Mouse (Mus musculus): ENCODE data around the gene Ptgfrn. TPM values are rescaled to one million over a fixed set of nuclear protein-coding genes. Genes with fewer than 3 reads are reported as not detected.

Ptgfrn gene
- total RNA-seq, 2 experiments from 2014 or later, result 49.4 to 49.5 TPM

GRCm38 (mm10) chr3:101047586-101048275 is 62.3 kb downstream of the Ptgfrn start:
- peak; percentile 25 to 43 for DNase-seq (ENCODE audit: low spot score in 2 of 2)

GRCm38 (mm10) chr3:101045431-101045830 is 64.6 kb downstream of the Ptgfrn start:
- no peak for DNase-seq (ENCODE audit: low spot score in 2 of 2)

DNA sequence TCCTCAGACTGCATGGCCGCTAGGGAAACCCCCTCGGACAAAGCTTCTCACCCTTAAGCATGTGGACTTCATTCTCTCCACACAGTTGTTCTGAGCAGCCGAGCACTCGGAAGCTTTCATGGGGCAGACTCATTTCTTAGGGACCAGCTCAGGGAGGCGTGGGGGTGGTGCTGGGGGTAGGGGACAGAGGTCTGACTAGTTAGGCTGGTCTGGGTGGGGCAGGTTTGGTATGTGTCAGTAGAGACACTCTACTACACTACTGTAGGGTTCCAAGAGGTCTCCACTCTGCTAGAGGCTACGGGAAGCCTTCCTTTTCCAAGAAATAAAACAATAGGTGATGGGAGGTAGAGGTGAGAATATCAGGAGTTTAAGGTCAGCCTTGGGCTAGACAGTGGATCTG is 65.4 kb downstream of the Ptgfrn start:
- DNase-seq (ENCODE audit: low spot score in 2 of 2), result no peak

DNA sequence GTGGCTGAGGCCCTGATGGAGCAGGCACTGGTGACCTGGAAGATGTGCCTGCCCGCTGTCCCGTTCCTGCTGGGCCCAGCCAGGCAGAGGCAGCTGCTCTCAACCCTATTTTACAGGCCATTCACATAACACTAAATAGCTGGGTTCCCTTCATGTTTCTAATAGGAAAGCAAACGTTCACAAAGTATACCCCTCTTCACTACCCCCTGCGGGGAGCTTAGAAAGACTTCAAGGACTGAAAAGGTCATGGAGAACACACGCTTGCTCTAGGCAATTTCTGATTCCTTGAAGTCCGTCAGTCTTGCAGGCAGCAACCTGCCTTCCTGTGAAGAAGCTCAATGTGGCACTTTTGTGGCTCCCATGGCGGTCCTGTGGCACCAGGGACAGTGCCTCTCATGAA is 68.1 kb downstream of the Ptgfrn start:
- no peak for DNase-seq (ENCODE audit: low spot score in 2 of 2)

DNA sequence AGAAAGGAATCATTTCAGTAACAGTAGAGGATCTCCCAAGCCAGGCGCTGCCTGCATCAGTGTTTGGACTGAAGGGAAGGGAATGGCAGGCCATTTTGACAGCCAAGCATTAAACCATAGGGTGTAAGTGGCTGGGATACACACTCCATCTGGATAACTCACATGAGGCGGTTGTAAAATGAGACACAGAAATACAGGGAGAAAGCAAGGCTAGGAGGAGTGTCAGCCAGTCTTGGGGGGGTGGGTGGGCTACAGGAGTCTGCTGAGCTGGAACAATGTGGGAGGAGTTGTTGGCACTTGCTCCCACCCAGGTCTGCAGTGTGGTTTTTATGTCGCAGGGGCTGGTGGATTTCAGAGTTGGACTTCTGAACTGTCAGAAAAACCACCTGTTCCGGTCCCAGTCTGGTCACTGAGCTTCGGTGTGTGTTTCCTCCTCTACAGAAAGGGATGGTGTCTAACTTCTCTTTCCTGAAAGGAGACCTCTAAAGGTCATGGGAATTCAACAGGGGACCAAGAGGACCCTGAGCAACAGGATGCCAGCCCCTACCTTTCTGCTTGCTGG is 72.0 kb downstream of the Ptgfrn start:
- no peak for DNase-seq (ENCODE audit: low spot score in 2 of 2)

- no peak for DNase-seq (ENCODE audit: low spot score in 2 of 2)
Measured at GRCm38 (mm10) chr3:101036001-101036400, 74.1 kb downstream of the Ptgfrn start.

DNA sequence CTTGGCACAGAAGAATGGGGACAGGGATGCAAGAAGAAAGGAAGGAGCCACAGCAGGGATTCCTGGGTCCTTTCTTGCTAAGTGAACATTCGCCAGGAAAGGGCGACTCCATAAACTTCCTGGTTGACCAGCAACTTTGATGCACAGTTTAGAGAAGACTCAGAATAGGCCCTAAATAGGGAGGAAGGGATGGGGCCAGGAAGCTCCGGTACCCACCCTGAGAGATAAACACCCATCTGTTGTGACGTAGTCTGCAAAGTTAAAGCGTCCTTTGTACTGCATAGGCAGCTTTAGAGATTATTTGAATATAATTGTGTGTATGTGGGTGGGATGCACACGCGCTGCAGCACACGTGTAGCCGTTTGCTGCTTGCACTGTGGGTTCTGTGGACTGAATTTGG is 75.6 kb downstream of the Ptgfrn start:
- no peak for DNase-seq (ENCODE audit: low spot score in 2 of 2)

GRCm38 (mm10) chr3:101033644-101034043 is 76.4 kb downstream of the Ptgfrn start:
- no peak for DNase-seq (ENCODE audit: low spot score in 2 of 2)

DNA sequence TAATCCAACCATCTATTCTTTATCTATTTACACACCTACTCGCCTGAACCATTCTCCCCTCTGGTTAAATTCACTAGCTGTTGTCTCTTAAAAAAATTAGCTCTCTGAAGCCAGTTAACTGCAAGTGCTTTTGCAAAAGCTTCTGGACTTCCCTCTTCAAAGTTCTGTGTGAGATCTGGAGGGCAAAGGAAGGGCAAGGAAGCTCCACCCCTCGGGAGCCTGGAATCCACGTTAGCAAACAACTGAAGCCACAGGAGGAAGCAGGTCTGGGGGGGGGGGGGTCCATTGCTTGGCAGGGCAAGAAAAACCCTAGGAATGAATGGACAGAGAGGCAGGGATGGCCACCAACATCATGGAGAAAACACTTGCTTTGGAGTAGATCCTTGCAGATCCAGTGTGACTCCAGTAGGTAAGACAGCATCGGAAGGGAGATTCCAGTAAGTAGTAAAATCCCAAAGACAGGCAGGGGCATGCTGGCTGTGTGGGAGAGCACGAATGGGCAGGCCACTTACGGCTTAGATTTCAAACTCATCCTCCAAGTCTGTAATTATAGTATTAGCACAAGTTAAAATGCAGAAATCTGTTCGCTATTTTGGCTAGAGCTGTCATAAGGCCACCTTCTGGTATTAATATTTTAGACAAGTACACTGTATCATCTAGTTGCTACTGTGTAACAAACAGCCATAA is 78.5 kb downstream of the Ptgfrn start:
- no peak for DNase-seq (ENCODE audit: low spot score in 2 of 2)

- no peak for DNase-seq (ENCODE audit: low spot score in 2 of 2)
Measured at GRCm38 (mm10) chr3:101030630-101031029, 79.4 kb downstream of the Ptgfrn start.

GRCm38 (mm10) chr3:101029339-101029738 is 80.7 kb downstream of the Ptgfrn start, which contains the start of gene Cd101:
Cd101 (minus strand) TSS chr3:101029556.
- no peak for DNase-seq (ENCODE audit: low spot score in 2 of 2)

GRCm38 (mm10) chr3:101026741-101027140 is 83.3 kb downstream of the Ptgfrn start:
- DNase-seq (ENCODE audit: low spot score in 2 of 2), result no peak

DNA sequence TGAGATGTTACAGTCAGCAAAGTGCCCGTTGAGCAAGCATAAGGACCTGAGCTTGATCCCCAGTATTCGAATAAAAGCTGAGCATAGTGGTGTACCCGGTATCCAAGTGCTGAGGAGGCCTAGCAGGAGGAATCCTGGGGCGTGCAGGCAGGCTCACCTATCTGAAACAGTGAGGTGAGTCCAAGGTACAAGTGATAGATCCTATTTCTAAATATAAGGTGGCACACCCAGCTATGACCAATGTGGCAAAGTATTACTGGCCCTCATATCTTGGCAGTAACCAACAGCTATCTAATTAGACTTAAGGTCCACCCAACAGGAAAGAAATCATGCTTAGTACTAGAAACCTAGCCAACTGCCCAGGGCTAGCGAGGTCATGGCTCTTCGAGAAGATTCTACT is 87.1 kb downstream of the Ptgfrn start:
- DNase-seq (ENCODE audit: low spot score in 2 of 2), result no peak

DNA sequence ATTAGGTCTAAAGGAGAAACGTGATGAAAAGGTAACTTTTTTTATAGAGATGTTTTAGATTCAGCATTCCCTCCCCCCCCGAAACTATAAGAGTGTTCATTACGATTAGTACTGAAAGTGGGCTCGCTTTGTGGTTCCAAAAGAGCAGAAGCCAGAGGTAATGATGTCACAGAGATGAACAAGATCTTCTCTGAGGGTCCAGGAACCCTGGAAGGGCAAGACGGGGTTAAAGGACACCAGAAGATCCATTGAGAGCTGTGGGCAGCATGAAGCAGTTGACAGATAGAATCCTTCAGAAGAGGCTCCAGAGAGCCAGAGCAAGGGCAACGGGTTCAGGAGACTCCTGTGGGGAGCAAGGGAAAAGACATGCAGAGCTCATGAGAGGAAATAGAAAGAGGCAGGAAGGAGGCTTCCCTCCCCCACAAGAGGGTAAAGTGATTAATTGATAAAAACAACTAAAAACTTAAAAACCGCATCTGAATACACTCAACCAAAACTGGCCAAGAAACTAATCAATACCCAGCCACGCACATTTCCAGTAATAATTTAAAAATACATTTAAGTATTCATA is 88.5 kb downstream of the Ptgfrn start:
- no peak for DNase-seq (ENCODE audit: low spot score in 2 of 2)

DNA sequence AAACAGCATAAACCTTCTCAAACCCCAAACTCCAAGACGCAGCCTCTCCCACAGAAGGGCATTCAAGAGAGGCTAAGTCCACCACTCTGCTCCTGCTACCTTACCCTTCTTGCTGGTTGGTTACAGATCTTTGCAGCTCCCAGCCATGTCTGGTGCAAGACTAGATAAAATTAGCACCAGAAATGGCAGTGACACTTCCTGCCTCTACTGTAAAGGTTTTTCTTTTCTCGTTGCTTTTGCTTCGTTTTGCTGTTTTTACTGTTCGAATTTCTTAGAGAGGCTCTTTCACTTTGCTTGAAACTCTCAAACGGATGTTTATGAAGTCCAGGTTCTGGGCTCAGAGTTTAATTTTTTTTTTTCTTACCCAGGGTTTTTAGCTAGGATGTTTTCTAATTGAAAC is 89.0 kb downstream of the Ptgfrn start:
- no peak for DNase-seq (ENCODE audit: low spot score in 2 of 2)

GRCm38 (mm10) chr3:101018494-101018893 is 91.6 kb downstream of the Ptgfrn start:
- no peak for DNase-seq (ENCODE audit: low spot score in 2 of 2)

DNA sequence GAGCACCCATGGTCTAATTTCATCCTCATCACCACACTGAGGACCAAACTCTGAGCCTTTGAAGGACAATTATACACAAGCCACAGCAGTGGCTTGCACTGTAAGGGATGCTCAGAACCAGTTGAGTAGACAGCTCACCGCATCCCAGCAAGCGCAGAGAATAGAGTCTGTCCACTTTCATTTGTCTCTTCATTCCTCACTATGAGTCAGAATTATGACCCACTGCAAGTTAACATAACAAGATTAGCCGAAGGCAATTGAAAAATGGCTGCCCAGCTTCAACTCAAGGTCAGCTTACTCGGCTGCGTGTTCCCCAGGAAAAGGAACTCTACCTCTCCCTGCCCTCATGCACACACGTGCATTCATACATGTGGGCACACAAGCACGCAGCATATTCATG is 94.0 kb downstream of the Ptgfrn start:
- no peak for DNase-seq (ENCODE audit: low spot score in 2 of 2)

- no peak for DNase-seq (ENCODE audit: low spot score in 2 of 2)
Measured at GRCm38 (mm10) chr3:101015254-101015653, 94.8 kb downstream of the Ptgfrn start.

DNA sequence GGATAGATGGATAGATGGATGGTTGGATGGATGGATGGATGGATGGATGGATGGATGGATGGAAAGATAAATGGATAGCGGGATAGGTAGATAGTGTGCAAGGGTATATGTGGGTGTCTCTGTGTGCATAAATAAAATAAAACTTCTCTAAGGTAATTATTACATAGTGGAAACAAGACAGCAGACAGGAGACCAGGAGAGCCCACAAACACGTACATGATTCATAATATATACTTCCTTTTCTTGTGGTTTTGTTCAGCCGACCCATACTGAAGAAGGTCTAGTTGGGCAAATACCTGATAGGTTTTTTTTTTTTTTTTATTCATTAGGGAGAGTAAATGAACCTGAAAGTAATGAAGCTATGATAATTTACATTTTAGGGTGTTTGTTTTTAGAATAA is 96.5 kb downstream of the Ptgfrn start:
- DNase-seq (ENCODE audit: low spot score in 2 of 2), result no peak

DNA sequence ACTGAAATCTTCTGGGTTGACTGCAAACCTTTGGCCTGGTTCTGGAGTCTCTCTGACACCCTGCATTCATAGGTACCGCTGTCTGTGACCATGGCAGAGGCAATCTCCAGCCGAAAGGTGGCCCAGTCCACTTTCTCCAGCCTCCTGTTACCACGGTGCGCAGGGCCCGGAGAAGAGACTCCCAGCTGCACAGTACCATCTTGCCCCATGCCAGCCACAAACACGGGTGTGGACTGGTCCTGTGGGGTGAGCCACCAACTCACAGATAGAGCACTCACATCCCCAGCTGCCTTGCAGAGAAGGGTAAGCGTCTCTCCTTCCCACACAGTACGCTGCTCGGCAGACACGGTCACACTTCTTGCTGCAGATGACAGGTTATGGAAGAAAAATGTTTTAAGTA is 97.1 kb downstream of the Ptgfrn start:
- no peak for DNase-seq (ENCODE audit: low spot score in 2 of 2)

GRCm38 (mm10) chr3:101012597-101012996 is 97.5 kb downstream of the Ptgfrn start:
- DNase-seq (ENCODE audit: low spot score in 2 of 2), result no peak

- DNase-seq (ENCODE audit: low spot score in 2 of 2), result no peak
Measured at GRCm38 (mm10) chr3:101012131-101012571, 97.9 kb downstream of the Ptgfrn start.

All from adrenal gland, postnatal 4 days (tissue).